ENCODE assay signal across 8 mouse cellular contexts in genomic region chr17:31276922-31277918, GRCm38 (mm10). TPM values are rescaled to one million over a fixed set of nuclear protein-coding genes. Genes with fewer than 3 reads are reported as not detected.
DNase-seq lines count a peak whose midpoint lies in the region; ATAC-seq lines count a peak whose summit lies in the region.

Gene Rsph1 (minus strand): TSS chr17:31277383.

- 8% methylated on average over 44 of the region's 44 CpGs for WGBS in heart, embryonic 12.5 days
- 8% methylated on average over 44 of the region's 44 CpGs for WGBS in kidney, embryonic 16.5 days
- 10% methylated on average over 44 of the region's 44 CpGs for WGBS in limb, embryonic 15.5 days
- WGBS in midbrain, embryonic 16.5 days: 9% methylated on average over 44 of the region's 44 CpGs

- H3K27me3 ChIP-seq in heart, embryonic 12.5 days (replicated peaks): no peaks in the 10 kb centered on the region; the same call in 1 of the 2 replicates
- no peaks in the 10 kb centered on the region for H3K27me3 ChIP-seq in kidney, embryonic 16.5 days (ENCODE audit: insufficient read depth, low read length)
- H3K27me3 ChIP-seq in limb, embryonic 15.5 days: no peaks in the 10 kb centered on the region
- no peaks in the 10 kb centered on the region for H3K27me3 ChIP-seq in midbrain, embryonic 16.5 days (ENCODE audit: control insufficient read depth, insufficient read depth, low read depth, low read length)

- peak within 1 kb of the TSS; percentile 79 for H3K4me2 ChIP-seq in heart, embryonic 12.5 days
- H3K4me2 ChIP-seq in kidney, embryonic 16.5 days (replicated peaks; ENCODE audit: low read depth, low read length): peak within 1 kb of the TSS; percentile 80
- peak within 1 kb of the TSS; percentile 86 for H3K4me2 ChIP-seq in limb, embryonic 15.5 days
- peak within 1 kb of the TSS; percentile 93 for H3K4me2 ChIP-seq in midbrain, embryonic 16.5 days (ENCODE audit: low read length)

- H3K4me1 ChIP-seq in heart, embryonic 12.5 days (replicated peaks): peaks cover 4% of the 10 kb centered on the region; the same call in 1 of the 2 replicates
- H3K4me1 ChIP-seq in kidney, embryonic 16.5 days (ENCODE audit: insufficient read depth, low read length): peaks cover 13% of the 10 kb centered on the region
- peaks cover 16% of the 10 kb centered on the region for H3K4me1 ChIP-seq in limb, embryonic 15.5 days
- peaks cover 3% of the 10 kb centered on the region for H3K4me1 ChIP-seq in midbrain, embryonic 16.5 days (ENCODE audit: control insufficient read depth, insufficient read depth, low read length)

- H3K27ac ChIP-seq in heart, embryonic 12.5 days (ENCODE audit: poor library complexity, severe bottlenecking): no peak within 1 kb of the TSS
- no peak within 1 kb of the TSS for H3K27ac ChIP-seq in kidney, embryonic 16.5 days (ENCODE audit: low read length)
- H3K27ac ChIP-seq in limb, embryonic 15.5 days: no peak within 1 kb of the TSS
- H3K27ac ChIP-seq in midbrain, embryonic 16.5 days (ENCODE audit: low read length): peak within 1 kb of the TSS; percentile 65

- H3K9me3 ChIP-seq in heart, embryonic 12.5 days (replicated peaks): no peaks in the 10 kb centered on the region
- no peaks in the 10 kb centered on the region for H3K9me3 ChIP-seq in kidney, embryonic 16.5 days (ENCODE audit: low read length)
- no peaks in the 10 kb centered on the region for H3K9me3 ChIP-seq in limb, embryonic 15.5 days
- no peaks in the 10 kb centered on the region for H3K9me3 ChIP-seq in midbrain, embryonic 16.5 days (replicated peaks; ENCODE audit: control insufficient read depth, low read length, poor library complexity, severe bottlenecking)

- ATAC-seq in heart, embryonic 12.5 days (ENCODE audit: insufficient number of reproducible peaks, low FRiP score): peak; percentile 86
- ATAC-seq in kidney, embryonic 16.5 days (ENCODE audit: low FRiP score, low TSS enrichment): peak; percentile 91
- ATAC-seq in limb, embryonic 15.5 days (ENCODE audit: insufficient number of reproducible peaks, low FRiP score, low TSS enrichment, low read depth): peak; percentile 81
- peak; percentile 96 for ATAC-seq in midbrain, embryonic 16.5 days

- no peaks in the 10 kb centered on the region for H3K36me3 ChIP-seq in heart, embryonic 12.5 days
- no peaks in the 10 kb centered on the region for H3K36me3 ChIP-seq in kidney, embryonic 16.5 days (ENCODE audit: insufficient read depth, low read length)
- no peaks in the 10 kb centered on the region for H3K36me3 ChIP-seq in limb, embryonic 15.5 days
- H3K36me3 ChIP-seq in midbrain, embryonic 16.5 days (ENCODE audit: control insufficient read depth, insufficient read depth, low read length): no peaks in the 10 kb centered on the region

- peak within 1 kb of the TSS; percentile 36 for H3K9ac ChIP-seq in heart, embryonic 12.5 days
- H3K9ac ChIP-seq in kidney, embryonic 16.5 days (replicated peaks; ENCODE audit: low read length): peak within 1 kb of the TSS; percentile 23
- no peak within 1 kb of the TSS for H3K9ac ChIP-seq in limb, embryonic 15.5 days
- peak within 1 kb of the TSS; percentile 60 for H3K9ac ChIP-seq in midbrain, embryonic 16.5 days (ENCODE audit: low read depth, low read length)

- H3K4me3 ChIP-seq in heart, embryonic 12.5 days: peak within 1 kb of the TSS; percentile 52
- peak within 1 kb of the TSS; percentile 51 for H3K4me3 ChIP-seq in kidney, embryonic 16.5 days (ENCODE audit: low read length)
- H3K4me3 ChIP-seq in limb, embryonic 15.5 days: peak within 1 kb of the TSS; percentile 48
- H3K4me3 ChIP-seq in midbrain, embryonic 16.5 days (ENCODE audit: low read depth, low read length): peak within 1 kb of the TSS; percentile 55

- peak; percentile 40 for DNase-seq in 3134 (ENCODE audit: extremely low read depth, insufficient read length, low spot score)
- peak; percentile 81 for DNase-seq in brain, embryonic 18.5 days (ENCODE audit: low read depth, low spot score)
- peak; percentile 58 for DNase-seq in fibroblast of lung, adult 2 months (ENCODE audit: low read depth)
- peak; percentile 91 to 97 for DNase-seq in spleen, adult 18-20 months

RNA-seq across cellular contexts. Expression of gene Rsph1, which starts in this region (rescaled TPM):
- polyA plus RNA-seq in heart, embryonic 12.5 days (2016; fragmentation: Nextera tagmentation; extraction: Ambion mirVana): 1.6 and 1.8 TPM in 2 replicates
- 2.0 and 2.3 TPM in 2 replicates for polyA plus RNA-seq in kidney, embryonic 16.5 days (2015; fragmentation: Nextera tagmentation; extraction: Ambion mirVana)
- 0.57 and 0.70 TPM in 2 replicates for polyA plus RNA-seq in limb, embryonic 15.5 days (2015; fragmentation: Nextera tagmentation; extraction: Ambion mirVana)
- 6.4 and 8.6 TPM in 2 replicates for polyA plus RNA-seq in midbrain, embryonic 16.5 days (2015; fragmentation: Nextera tagmentation; extraction: Ambion mirVana)

Comparison
In these comparisons a context has a peak if more than half of its experiments do, and no peak if none do; other contexts are left out.
1. Peak in ATAC-seq, H3K4me3 ChIP-seq and H3K4me2 ChIP-seq in limb, embryonic 15.5 days; RNA of the gene not detected or under 1 TPM.
2. DNase-seq: peak in every context shown above with its lines; median percentile 94 in spleen, adult 18-20 months; 81 in brain, embryonic 18.5 days; 58 in fibroblast of lung, adult 2 months; 40 in 3134.